Mouse (Mus musculus): ENCODE results near the gene Slc22a3. TPM values are rescaled to one million over a fixed set of nuclear protein-coding genes. Genes with fewer than 3 reads are reported as not detected.

Gene Slc22a3
- 5.2 TPM for polyA plus RNA-seq (2014; fragmentation: Illumina TruSeq; extraction: RNeasy Lipid Tissue Mini Kit (QIAGEN cat#74804); ENCODE audit: low read depth, low replicate concordance)

DNA sequence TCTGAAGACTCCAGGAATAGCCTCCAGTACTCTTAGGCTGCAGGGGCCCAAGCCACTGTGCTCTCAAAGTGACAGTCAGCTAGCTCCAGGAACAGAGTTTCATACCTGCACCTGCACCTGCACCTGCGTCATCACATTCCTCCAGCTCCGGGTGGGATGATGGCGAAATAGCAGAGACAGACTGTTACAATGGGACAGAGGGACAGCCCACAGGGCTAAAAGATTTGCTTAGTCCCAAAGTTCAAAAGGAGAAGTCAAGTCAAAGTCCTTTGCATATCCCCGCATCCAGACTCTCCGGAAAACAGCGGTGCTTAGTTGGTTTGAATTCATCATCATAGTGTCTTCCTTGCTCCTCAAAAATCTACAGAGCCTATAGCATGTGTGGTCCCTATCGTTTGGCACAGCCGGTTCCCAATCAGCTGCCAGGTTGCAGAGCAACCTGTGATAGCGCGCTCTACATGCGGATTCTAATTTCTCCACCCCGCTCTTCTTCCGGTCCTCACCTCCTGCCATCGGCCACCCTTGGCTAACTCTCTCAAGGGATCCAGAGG lies at the start of gene Slc22a3:
TSS of gene Slc22a3 (minus strand) at position 51 of the 551 bp plus-strand sequence.

DNA sequence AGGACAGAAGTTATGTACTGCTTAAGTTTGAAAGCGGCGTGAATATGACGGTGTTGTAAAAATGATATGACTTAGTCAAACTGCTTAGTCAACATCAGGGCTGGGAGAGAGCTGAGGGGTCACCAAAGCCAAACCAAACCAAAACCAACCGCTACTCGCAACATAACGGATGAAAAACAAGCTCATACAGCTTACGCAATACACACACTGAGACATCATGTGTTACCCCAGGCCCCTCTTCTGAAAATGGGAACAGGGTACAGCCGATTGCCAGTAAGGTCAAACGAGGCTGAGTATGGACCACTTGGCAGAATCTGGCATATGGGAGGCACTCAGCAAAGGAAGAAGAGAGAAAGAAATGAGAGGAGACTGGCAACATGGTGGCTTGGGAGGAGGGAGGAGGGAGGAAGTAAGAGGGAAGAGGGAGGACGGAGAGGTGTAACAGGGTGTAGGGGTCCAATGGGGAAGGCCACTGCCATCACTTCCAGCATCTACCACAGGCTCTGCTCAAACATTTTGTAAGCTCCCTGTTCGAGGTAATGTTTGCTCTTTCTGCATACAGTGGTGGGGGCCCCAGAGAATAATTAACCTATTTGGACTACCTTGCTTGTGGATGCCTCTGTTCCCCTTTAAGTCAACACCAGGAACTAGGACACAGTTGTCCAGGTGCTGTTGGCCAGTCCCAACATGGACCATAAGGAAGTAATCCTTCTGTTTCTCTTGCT lies 129.4 kb downstream of the Slc22a3 start, which contains the start of gene Plg:
TSS of gene Plg (plus strand) at position 628 of the 725 bp plus-strand sequence.

Other genes starting within 250 kb of the Slc22a3 start
- 28.8 TPM for gene Map3k4, start 188.9 kb downstream of the Slc22a3 start, polyA plus RNA-seq (2014; fragmentation: Illumina TruSeq; extraction: RNeasy Lipid Tissue Mini Kit (QIAGEN cat#74804); ENCODE audit: low read depth, low replicate concordance)
- gene Plg, start 129.1 kb downstream of the Slc22a3 start, polyA plus RNA-seq (2014; fragmentation: Illumina TruSeq; extraction: RNeasy Lipid Tissue Mini Kit (QIAGEN cat#74804); ENCODE audit: low read depth, low replicate concordance) = 0.21 TPM
- gene Slc22a2, start 76.4 kb upstream of the Slc22a3 start, polyA plus RNA-seq (2014; fragmentation: Illumina TruSeq; extraction: RNeasy Lipid Tissue Mini Kit (QIAGEN cat#74804); ENCODE audit: low read depth, low replicate concordance) = not detected
- 9.8 TPM for gene Slc22a1, start 168.1 kb upstream of the Slc22a3 start, polyA plus RNA-seq (2014; fragmentation: Illumina TruSeq; extraction: RNeasy Lipid Tissue Mini Kit (QIAGEN cat#74804); ENCODE audit: low read depth, low replicate concordance)